Mouse (Mus musculus) small intestine, adult 2 months (tissue): Measurements from ENCODE around the gene Pemt.

Source experiments
- CTCF ChIP-seq: fragments of 200-500 bp; IDR thresholded peaks from 2 replicates; pipeline ENCODE4 v1.5.1; 2012; ENCODE audit warnings: low read depth, mild to moderate bottlenecking, control low read depth, inconsistent platforms, low read length, moderate library complexity, mixed read lengths; ENCODE audit not compliant: insufficient replicate concordance, insufficient read length; ENCODE audit errors: extremely low read depth
- POLR2A ChIP-seq: fragments of 200-500 bp; IDR thresholded peaks from 2 replicates; pipeline ENCODE4 v1.6.1; 2012; ENCODE audit warnings: low read depth, mild to moderate bottlenecking, control low read depth, inconsistent platforms, low read length, moderate library complexity

GRCm38 (mm10) chr11:60093227-60093626 lies 46.9 kb upstream of the Pemt start:
- TF ChIP-seq CTCF (no peak), POLR2A (no peak)
